Mouse (Mus musculus) layer of hippocampus, adult 8-10 months (tissue): Measurements from ENCODE around the gene Hexb. TPM values are rescaled to one million over a fixed set of nuclear protein-coding genes. Genes with fewer than 3 reads are reported as not detected.

Source experiments
- DNase-seq, 2 experiments: peaks; one replicate each; pipeline ENCODE4 v3.0.0; 2022; ENCODE audit warnings: low spot score in 2 of 2
- total RNA-seq, 4 experiments: library from RNA; stranded (reverse); gene quantifications; 2 replicates each; pipeline ENCODE4 v1.2.4; 2022

Gene Hexb
- total RNA-seq: 100 to 1,000 TPM; 114 to 546 (median 290) TPM

GRCm38 (mm10) chr13:97197932-97198562, at the start of gene Hexb:
Gene Hexb (minus strand): TSS chr13:97198357.
- peak; percentile 84 to 86 for DNase-seq

- DNase-seq: no peak
Measured at GRCm38 (mm10) chr13:97247754-97248153, 49.6 kb upstream of the Hexb start.

GRCm38 (mm10) chr13:97246217-97246616, 48.1 kb upstream of the Hexb start:
- no peak for DNase-seq

GRCm38 (mm10) chr13:97245157-97245556, 47.0 kb upstream of the Hexb start:
- no peak for DNase-seq

GRCm38 (mm10) chr13:97244712-97245105, 46.6 kb upstream of the Hexb start:
- no peak for DNase-seq

GRCm38 (mm10) chr13:97243962-97244711, 46.0 kb upstream of the Hexb start:
- DNase-seq: no peak

- no peak for DNase-seq
Measured at GRCm38 (mm10) chr13:97242716-97243115, 44.6 kb upstream of the Hexb start.

GRCm38 (mm10) chr13:97241787-97242280, 43.7 kb upstream of the Hexb start:
- DNase-seq: no peak

- peak; percentile 77 to 90 for DNase-seq
Measured at GRCm38 (mm10) chr13:97240965-97241786, 43.0 kb upstream of the Hexb start, which contains the start of gene Enc1. Gene Enc1 (plus strand): TSS chr13:97241105.

- peak; percentile 68 to 71 for DNase-seq
Measured at GRCm38 (mm10) chr13:97240279-97240964, 42.3 kb upstream of the Hexb start.

- peak; percentile 67 to 69 for DNase-seq
Measured at GRCm38 (mm10) chr13:97239343-97240180, 41.4 kb upstream of the Hexb start.

GRCm38 (mm10) chr13:97238181-97238981, 40.2 kb upstream of the Hexb start:
- DNase-seq: no peak

- no peak for DNase-seq
Measured at GRCm38 (mm10) chr13:97237700-97238099, 39.5 kb upstream of the Hexb start.

- no peak for DNase-seq
Measured at GRCm38 (mm10) chr13:97235911-97236310, 37.8 kb upstream of the Hexb start.

GRCm38 (mm10) chr13:97234785-97235417, 36.7 kb upstream of the Hexb start:
- peak; percentile 77 to 88 for DNase-seq

GRCm38 (mm10) chr13:97233092-97233491, 34.9 kb upstream of the Hexb start:
- DNase-seq: no peak

- no peak for DNase-seq
Measured at GRCm38 (mm10) chr13:97230101-97230500, 31.9 kb upstream of the Hexb start.

- DNase-seq: no peak
Measured at GRCm38 (mm10) chr13:97227795-97228194, 29.6 kb upstream of the Hexb start.

GRCm38 (mm10) chr13:97225130-97225529, 27.0 kb upstream of the Hexb start:
- DNase-seq: no peak
